Mouse (Mus musculus): ENCODE measurements at regions not wholly inside any gene's neighbourhood (a gene's known extent, or its start where the extent isn't known, plus 50 kb on each side); places are given as distances from the start of the nearest gene placed in this dataset.

DNA sequence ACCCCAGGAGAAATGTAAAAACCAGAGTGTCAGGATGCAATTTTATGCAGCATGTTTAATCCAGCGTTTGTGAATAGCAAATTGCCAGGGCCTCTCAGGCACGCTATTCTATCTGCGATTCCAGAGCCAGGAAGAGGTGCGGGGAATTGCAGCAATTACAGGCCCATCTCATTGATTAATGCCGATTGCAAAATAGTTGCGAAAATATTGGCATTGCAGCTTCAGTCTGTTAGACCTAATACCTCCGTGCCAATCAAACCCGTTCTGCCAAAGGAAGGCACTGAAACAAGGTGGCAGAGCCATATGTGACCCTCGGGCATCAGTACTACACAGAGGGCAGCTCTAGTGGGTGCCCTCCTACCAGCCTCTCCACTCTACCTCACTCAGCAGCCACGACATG, 212.2 kb upstream of the A230072I06Rik start:
- no peak for DNase-seq (ENCODE audit: low read depth in 2 of 2, low spot score in 2 of 2)

DNA sequence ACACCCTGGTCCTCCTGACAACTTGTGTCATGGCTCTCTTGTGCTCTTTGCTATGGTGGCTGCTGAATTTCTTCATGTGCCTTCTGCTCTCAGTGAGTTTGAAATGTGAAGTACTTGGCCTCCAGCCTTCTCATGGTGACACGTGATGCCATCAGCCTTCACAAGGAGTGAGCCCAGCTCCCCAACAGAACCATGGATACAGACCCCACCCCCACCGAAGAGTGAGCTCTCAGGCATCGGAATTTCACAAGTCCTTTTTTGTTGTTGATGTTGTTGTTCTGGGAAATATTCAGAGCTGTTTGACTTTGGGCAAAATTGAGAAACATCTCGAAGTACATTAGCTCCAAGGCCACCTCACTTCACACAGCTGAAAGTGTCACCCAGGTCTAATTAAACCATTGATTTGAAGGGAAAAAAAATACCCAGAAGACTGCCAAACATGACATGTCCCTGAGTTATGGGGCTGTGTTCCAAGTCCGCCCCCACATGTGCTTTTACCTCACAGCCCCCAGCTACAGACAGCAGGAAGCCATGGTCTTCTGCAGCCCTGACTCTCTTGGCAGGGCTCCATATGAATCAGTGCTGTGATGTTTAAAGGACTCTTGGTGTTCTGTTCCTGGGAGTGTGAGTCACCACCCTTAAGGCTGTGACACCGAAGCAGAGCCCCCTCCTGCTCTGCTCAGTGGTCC, 205.2 kb upstream of the A230072I06Rik start:
- no peak for DNase-seq (ENCODE audit: low read depth in 2 of 2, low spot score in 2 of 2)

DNA sequence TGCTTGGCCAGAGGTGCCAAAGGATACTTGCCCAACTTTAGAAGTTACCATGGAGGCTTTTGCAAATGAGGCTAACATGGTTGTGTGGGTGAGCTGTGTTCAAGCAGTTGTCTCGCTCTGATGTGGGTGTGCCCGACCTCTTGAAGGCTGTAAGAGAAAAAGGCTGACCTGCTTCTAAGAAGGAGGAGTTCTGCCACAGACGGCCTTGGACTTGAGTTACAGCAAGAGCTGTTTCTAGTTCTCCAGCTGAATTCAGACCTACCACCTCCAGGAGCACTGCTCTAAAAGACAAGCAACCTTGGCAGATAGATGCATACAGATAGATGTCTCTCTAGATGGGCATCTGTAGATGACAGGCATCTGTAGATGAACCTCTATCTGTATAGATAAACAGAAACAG, 202.7 kb upstream of the A230072I06Rik start:
- no peak for DNase-seq (ENCODE audit: low read depth in 2 of 2, low spot score in 2 of 2)

DNA sequence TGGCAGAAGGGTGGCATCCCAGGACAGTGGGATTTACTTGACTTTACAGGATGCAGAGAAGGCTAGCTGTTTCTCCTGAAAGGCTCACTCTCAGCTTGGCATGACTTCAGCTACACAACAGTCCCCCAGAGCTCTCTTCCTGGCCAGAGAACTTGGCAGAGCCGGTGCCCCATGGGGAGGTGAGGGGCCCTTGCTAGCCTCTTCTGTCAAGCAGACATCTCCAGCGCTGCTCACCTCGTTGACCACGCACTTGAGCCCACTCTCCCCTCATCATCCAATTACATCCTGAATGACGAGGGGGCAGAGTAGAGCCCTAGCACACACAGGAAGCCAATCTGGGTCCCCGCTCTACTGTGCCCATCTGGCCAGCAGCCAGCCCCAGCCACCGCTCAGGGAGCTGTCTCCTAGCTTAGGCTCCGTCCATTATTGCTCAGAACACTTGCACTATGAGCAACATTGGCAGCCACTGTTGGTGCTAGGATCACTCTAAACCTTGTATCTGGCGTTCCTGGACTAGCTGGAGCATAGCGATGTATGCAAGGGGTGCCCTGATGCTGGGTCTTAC, 201.7 kb upstream of the A230072I06Rik start:
- no peak for DNase-seq (ENCODE audit: low read depth in 2 of 2, low spot score in 2 of 2)

DNA sequence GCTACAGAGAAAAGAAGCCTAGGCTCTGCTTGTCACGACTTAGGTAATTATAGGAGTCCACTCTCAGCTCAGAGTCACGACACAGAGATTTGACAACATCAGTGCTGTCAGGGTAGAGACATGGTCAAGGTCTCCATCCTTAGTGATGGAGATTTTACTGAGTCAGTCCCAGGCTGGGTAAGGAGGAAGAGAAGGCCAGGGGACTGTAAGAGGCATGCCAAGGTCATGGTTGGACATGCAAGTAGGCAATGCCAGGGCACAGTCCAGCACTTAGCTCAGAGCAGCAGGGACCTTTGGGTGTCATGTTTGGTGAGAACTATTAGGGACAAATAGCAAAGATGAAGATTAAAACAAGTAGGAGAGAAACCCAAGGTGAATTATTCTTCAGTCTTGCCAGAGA, 200.7 kb upstream of the A230072I06Rik start:
- no peak for DNase-seq (ENCODE audit: low read depth in 2 of 2, low spot score in 2 of 2)

DNA sequence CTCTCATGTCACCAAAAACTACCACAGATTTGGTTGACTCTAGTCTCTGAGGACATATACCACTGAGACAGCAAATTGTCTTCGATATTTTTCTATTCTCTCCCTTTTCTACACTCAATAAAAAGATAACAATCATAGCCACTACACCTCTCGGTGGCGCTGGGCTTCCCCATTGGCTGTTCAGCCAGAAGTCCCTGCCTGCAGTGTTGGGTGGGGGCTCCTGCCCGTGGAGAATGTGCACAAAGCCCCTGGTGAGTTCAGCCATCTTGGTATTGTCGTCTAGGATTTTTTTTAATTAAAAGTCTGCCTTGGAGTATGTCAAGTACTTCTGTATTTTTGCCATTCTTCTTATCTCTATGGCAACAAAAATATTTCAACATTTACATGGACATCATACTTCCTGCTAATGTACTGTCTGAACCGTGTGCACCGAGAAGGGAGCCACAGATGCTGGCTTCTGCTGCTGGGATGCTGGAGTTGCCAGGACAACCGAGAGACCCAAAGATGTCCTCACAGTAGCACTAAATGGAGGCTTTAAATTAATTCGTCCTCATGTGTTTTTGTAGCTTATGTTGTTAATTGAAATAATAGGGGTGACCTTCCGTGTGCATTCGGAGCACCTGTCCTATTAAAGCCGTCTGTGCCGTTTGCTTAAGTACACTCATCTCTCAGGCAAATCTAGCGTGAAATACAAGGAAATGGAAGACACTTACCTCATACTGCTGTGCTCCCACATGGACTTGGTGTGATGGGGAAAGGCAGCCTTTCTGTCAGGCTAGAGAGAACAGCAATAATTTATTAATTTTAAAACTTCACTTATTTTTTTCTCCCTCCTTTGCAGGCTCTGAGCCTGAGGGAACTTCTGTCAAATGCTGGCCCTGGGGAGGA, 199.7 kb upstream of the A230072I06Rik start:
- DNase-seq (ENCODE audit: low read depth in 2 of 2, low spot score in 2 of 2): no peak

DNA sequence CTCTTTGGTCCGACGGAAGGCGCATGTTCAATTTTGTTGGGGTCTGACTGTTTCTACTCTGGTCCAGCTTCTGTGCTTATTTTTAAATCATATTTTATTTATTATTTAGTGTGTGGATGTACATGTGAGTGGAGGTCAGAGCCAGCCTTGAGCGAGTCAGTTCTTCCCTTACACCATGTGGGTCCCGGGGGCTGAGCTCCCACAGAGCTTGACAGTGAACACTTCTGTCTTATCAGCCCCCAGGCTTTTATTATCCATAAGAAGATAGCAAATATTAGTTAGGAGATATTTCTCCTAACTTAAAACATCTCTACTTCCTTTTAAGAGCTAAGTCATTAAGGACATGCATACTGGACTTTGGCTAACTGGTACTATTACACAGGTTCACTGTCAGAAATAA, 197.1 kb upstream of the A230072I06Rik start:
- no peak for DNase-seq (ENCODE audit: low read depth in 2 of 2, low spot score in 2 of 2)

DNA sequence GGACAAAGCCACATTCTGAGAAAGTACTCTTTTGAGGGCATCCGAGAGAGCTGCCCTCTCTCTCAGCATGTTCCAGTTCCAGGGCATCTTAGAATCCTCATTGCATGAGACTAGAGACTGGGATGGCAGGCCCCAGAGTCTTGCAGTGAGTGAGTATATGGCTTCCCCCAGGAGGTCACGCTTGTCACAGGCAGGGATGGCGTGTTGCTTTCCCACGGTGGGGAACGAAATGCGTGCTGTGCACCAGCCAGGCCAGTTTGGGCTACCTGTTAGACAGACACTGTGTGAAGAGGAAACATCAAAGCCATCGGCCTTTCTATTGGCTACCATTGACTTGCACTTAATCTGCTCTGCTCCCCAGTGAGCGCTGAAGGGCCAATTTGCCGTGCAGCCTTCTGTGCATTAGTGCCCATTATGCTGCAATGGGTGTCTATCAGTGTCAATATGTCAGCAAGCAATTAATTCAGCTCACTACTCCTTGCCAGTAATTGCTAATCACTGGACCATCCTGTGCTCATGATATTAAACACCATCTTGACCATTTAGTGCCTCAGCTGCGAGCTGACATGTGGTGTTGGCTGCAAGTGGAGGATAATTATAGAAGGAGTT, 191.3 kb upstream of the A230072I06Rik start:
- DNase-seq (ENCODE audit: low read depth in 2 of 2, low spot score in 2 of 2): no peak

DNA sequence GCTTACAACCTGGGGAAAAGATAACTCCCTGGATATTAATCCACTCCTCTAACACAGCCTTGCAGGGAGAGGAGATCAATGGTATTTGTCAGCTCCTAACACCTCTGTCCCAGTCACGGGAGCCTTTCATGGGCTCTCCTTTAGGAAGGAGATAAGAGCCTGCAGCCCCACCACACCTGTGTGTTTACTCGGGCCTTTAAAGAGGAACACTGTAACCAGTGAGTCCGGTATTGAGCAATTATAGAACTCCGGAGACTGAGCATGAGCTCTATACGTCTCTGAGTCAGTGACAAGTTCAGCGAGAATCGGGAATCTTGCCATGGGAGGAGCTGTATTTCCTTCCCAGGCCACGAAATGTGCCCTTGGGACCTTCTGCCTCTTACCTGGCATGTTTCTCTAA, 178.5 kb upstream of the A230072I06Rik start:
- no peak for DNase-seq (ENCODE audit: low read depth in 2 of 2, low spot score in 2 of 2)

DNA sequence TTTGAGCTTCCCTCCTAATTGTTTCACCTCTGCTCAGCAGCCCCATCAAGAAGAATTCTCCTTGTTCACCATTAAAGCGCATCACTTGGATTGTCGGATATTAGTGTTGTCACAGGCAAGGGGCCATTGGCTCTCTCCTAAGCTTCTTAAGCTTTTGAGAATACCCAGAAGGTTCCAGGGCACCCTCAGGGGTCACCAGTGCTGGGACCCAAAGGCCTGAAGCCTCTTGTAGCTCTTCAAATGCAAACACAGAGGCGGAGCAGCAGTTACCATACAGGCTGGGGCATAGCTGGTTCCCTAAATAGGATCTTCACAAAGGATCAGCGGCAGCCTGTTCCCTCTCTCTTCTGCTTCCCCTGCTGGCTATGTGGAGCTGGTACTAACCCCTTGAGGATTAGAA, 175.3 kb upstream of the A230072I06Rik start:
- no peak for DNase-seq (ENCODE audit: low read depth in 2 of 2, low spot score in 2 of 2)

DNA sequence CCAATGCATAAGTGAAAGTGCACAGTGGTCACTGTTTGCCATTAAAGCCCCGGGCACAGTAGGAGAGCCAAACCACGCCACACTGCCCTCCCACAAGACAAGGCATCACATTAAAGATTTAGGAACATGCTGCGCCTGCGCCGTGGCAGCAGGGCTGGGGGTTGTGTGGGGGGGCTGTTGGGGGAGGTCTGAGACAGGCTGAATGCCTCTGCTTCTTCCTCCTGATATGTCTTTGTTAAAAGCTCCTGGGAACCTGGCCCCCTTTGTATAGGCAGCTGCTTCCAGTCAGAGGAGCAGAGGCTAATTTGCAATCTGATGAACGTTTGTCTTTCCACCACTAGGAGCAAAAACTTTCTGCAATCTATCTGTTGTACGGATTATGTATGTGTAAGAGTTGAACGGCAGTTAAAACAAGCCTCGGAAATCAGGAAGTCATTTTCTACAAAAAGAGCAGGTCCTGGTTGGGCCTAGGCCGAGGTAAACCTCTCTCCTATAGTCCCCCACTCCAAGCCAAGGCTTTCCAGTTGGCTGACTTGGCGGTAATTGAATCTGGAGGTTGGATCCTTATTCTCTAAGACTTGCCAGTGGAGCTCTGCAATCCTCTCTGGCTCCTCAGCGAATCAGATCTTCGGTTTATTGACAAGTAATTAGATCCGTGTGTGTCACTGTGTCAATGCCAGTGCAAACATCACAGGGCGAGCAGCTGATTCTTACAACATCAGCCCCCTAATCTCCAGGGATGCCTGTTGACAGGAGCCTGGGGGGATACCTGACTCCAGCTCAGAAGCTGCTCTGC, 173.3 kb upstream of the A230072I06Rik start:
- no peak for DNase-seq (ENCODE audit: low read depth in 2 of 2, low spot score in 2 of 2)

DNA sequence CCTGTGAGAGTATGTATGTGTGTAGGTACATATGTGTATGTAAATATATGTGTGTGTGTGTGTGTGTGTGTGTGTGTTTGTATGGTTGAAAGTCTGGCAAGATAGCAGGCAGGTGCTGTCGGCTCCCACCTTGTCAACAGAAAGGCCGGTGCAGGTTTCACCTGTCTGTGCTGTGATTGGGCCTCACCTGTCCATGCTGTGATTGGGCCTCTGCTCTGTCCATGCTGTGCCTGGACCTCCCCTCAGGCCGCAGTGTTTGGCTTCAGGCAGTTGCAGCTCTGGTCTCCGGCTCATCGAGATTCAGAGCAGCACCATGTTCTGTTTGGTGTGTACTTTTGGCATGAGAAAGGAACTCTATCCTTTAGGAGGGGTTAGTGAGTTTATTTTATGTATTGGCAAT, 170.0 kb upstream of the A230072I06Rik start:
- no peak for DNase-seq (ENCODE audit: low read depth in 2 of 2, low spot score in 2 of 2)

DNA sequence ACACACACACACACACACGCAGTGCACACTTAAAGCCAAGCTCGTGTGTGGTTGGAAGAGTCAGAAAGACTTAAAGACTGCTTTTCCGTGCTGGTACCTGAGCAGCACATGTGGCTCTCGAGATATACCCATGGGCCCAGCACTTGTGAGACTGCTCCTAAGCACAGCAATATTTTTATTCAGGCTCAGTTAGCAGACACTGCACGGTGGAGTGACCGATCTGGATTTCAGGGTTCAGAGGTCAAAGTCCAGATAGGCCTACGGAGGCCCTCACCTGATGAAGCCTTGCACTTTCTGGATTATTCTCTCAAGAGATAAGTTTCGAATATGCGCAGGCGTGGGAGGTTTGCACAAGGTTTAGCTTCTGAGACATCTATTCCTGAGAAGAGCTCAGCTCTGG, 167.0 kb upstream of the A230072I06Rik start:
- no peak for DNase-seq (ENCODE audit: low read depth in 2 of 2, low spot score in 2 of 2)

DNA sequence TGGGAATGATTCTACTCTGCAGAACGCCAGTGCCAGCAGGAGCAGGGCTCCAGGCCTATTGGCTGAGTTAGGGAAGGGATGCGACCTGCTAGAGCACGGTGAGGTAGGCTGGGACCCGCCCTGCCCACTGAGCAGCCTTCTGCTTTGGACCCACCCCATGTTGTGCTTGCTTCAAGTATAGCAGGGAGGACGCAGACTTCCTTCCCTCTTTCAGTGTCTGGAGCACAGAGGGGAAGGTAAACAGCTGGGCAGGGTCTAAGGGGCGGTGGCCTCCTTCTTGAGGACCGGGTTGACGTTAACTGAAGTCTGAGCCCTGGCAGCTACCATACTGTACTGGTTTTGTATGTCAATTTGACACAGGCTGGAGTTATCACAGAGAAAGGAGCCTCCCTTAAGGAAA, 165.6 kb upstream of the A230072I06Rik start:
- DNase-seq (ENCODE audit: low read depth in 2 of 2, low spot score in 2 of 2): no peak

DNA sequence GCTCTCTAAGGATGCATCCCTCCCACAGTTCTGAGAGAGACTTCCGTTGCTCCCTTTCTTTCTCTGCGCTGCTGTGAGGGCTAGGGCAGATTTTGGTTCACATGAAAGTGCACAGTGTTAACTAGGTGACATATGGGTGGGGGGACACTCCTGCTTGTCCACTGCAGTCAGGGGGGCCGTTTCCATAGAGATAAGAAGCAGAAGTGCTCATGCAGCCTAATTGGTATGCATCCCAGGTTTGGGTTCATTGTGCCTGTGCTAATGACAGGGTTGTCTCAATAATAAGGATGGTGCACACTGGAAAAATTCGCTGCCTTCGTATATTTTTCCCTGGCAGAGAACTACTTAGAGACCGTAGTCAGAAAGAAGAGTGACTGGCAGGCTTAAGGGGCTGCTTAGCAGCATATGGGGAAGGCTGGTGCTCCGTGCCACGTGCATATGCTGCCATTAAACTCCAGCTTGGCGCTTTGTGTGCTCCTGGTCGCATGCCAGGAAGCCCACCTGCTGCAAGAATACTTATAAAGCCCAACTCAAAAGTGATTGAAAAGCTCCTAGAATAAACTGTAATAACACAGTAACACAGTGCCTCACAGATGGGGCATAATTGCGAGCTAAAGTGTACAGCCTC, 152.1 kb upstream of the A230072I06Rik start:
- no peak for DNase-seq (ENCODE audit: low read depth in 2 of 2, low spot score in 2 of 2)

DNA sequence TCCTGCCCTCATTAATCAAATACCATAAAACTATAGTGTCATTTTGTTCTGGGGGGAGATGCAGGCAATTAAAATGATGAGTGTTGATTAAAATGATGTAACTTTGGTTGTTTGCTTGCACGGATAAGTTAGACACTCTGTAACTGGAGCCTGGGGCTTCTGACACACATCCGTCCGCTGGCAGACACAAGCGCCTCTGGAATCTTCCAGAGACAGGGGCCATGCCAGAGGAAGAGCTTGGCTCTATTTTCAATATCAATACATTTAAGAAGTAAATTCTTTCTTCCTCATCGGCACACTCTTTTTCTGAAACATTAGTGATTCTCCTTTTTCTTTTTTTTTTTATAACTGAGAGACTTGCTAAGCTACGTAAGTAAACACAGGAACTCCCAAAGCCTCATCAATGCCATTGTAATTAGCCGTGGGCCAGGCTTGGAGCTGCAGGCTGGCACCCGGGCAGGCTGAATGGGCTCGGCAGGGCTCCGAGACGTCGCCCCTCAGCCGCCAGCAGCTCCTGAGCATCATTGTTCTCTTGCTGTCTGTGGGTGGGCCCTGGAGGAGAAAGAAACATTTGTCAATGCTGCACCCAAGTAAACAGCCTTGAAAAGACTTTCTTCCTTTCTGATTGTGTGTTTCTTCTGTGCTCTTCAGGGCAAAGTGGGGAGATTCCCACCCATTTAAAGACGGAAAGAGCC, 151.4 kb upstream of the A230072I06Rik start:
- DNase-seq (ENCODE audit: low read depth in 2 of 2, low spot score in 2 of 2): no peak

DNA sequence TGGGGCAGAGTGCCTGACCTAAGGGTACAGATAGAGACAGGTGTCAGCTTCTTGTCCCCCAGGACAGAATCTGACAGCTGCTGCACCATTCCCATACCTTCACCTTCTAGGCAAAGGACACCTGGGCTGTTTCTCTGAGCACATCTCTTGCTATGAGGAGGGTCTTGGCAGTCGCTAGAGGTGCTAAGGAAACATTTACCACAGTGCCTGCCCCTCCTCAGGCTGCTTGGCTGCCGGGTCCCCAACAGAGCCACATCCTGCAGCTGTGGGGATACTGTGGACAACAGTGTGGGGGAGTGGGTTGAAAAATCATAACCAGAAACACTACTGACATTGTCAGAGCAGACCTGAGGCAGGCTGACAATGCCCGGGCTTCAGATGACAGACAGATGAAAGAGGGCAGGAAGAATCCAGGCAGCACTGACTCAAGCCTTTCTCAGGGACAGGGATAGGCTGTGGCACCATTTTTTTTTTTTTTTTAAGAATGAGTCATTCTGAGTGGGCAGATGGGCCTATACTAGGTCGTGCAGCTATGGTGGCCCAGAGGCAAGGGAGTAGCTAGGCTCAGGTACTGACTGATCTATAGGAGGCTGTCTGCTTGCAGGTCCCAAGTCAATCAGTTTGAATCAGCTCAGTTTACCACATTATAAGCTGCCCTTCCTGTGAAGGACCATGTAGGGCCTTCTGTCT, 150.7 kb upstream of the A230072I06Rik start:
- no peak for DNase-seq (ENCODE audit: low read depth in 2 of 2, low spot score in 2 of 2)

DNA sequence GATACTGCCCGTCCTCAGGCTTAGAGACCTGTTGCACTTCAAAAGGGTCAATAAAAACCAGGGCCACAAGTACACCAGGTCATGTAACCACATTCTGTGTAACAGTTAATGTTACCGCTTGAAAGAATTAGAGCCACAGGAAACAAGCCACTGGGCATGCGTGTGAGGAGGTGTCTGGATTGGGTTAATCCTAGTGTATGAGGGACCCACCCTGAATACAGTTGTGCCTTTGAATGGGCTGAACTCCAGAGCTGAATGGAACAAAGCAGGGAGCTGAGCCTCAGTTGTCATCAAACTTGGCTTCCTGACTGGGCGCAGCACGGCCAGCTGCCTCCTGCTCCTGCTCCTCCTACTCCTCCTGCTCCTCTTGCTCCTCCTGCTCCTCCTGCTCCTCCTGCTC, 148.0 kb upstream of the A230072I06Rik start:
- no peak for DNase-seq (ENCODE audit: low read depth in 2 of 2, low spot score in 2 of 2)

DNA sequence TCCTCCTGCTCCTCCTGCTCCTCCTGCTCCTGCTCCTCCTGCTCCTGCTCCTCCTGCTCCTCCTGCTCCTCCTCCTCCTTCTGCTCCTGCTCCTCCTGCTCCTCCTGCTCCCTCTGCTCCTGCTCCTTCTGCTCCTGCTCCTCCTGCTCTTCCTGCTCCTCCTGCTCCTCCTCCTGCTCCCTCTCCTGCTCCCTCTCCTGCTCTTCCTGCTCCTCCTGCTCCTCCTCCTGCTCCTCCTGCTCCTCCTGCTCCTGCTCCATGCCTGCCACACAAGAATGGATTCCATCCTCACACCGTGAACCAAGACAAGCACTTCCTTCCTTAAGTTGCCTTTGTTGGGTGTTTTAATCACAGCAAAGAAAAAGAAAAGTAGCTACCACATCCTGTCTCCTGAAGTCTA, 144.4 kb upstream of the A230072I06Rik start:
- no peak for DNase-seq (ENCODE audit: low read depth in 2 of 2, low spot score in 2 of 2)

Measured in CD8-positive naive resting alpha-beta T cell, adult 2 months (primary cell).